Mouse (Mus musculus) kidney, adult 2 months (tissue): ENCODE data around the gene Zdhhc19. TPM values are rescaled to one million over a fixed set of nuclear protein-coding genes. Genes with fewer than 3 reads are reported as not detected.
"Not testable (repeated sequence)": the region's sequence is repeated elsewhere in the genome, so short reads cannot be mapped to it uniquely, and the experiment has no call there.

Experiments
- DNase-seq: peaks from one replicate; pipeline ENCODE4 v3.0.0; 2021
- H3K27ac ChIP-seq: fragments of 200-500 bp; 2 replicates; pipeline ENCODE4 v1.5.1; 2012; ENCODE audit warnings: low read depth, low read length, control low read depth, inconsistent platforms; ENCODE audit not compliant: insufficient read depth
- H3K27me3 ChIP-seq: fragments of 200-500 bp; replicated peaks from 2 replicates; pipeline ENCODE4 v1.6.1; 2012; ENCODE audit warnings: mild to moderate bottlenecking, moderate library complexity, low read length, inconsistent platforms; ENCODE audit not compliant: control insufficient read depth, insufficient read depth
- H3K36me3 ChIP-seq: fragments of 200-500 bp; 2 replicates; pipeline ENCODE4 v1.6.1; 2012; ENCODE audit warnings: mild to moderate bottlenecking, moderate library complexity, low read length, inconsistent platforms; ENCODE audit not compliant: control insufficient read depth, insufficient read depth
- H3K4me1 ChIP-seq: fragments of 200-500 bp; 2 replicates; pipeline ENCODE4 v1.6.1; 2011; ENCODE audit warnings: low read length; ENCODE audit not compliant: control insufficient read depth, insufficient read depth
- H3K4me3 ChIP-seq: fragments of 200-500 bp; 2 replicates; pipeline ENCODE4 v1.5.1; 2011; ENCODE audit warnings: mild to moderate bottlenecking, low read depth, low read length, control low read depth; ENCODE audit not compliant: insufficient read depth
- CTCF ChIP-seq: fragments of 200-500 bp; conservative IDR thresholded peaks from 2 replicates; pipeline ENCODE4 v1.5.1; 2011; ENCODE audit warnings: low read depth, mild to moderate bottlenecking, control low read depth, low read length, moderate library complexity, mixed read lengths; ENCODE audit not compliant: insufficient read depth, insufficient read length
- POLR2A ChIP-seq: fragments of 200-500 bp; IDR thresholded peaks from one replicate; pipeline ENCODE4 v1.6.1; 2011; ENCODE audit warnings: low read depth, low read length, control low read depth
- WGBS: fragments of 180-500 bp; shearing (Covaris S2); methylation state at CpG from one replicate; pipeline ENCODE4 v1.1.7; 2018; 5-methylcytosine and 5-hydroxymethylcytosine counted together
- polyA plus RNA-seq: library from polyadenylated mRNA; depleted of rRNA; stranded (reverse); fragments of >200 nt; gene quantifications from 2 replicates; pipeline ENCODE4 v1.2.3, GENCODE M21; 2012

Gene Zdhhc19
- polyA plus RNA-seq, 1 experiment, result 0.11 TPM

DNA sequence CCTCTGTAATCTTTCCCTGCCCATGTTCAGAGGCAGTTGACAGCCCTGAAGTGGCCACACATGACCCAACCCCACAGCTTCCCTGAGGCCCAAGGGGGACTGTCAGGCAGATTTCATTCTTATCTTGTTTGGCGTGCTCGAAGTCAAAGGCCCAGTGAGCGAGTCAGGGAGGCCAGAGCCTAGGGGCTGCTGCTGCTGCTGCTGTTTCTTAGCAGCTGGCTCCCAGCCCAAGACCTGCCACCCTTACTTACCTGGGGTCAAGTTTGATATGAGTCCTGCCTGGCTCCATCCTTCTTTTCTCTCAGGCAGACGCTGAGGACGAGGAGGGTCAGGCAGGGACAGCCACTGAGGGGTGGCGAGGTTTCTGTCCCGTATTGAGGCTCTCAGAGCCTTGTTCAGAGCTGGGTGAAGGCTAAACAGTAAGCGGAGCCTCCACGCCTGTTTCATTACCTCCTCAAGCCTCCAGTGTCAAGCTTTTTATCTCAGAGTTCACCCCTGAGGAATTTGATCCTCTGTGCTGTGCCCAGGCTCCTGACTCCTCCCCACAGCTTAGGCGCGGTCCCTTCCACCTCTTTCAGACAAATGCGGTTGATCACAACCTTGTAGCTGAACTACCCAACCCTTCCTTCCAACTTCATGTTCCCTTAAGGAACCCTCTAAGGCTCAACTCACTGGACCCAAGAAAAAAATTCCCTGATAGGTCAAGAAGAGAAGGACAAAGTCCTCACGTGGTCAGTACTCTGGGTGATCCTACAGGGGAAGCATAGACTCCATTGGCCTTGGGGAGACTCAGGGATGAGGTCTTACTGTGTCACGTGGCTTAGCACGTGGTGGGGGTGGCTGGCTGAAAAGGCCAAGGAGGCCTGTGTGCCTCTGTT, 8.6 kb upstream of the Zdhhc19 start, which contains the start of gene Slc51a:
Slc51a (minus strand) TSS at position 646 of the 878 bp plus-strand sequence.
- peak within 1 kb of the TSS; percentile 87 for H3K27ac ChIP-seq
- H3K4me3 ChIP-seq, result peak within 1 kb of the TSS; percentile 38
- H3K4me1 ChIP-seq, result peaks cover 8% of the 10 kb centered on the region; the same call in 1 of the 2 replicates
- no peaks in the 10 kb centered on the region for H3K27me3 ChIP-seq
- H3K36me3 ChIP-seq, result no peaks in the 10 kb centered on the region
- peak; percentile 91 for DNase-seq
- TF ChIP-seq CTCF (no peak), POLR2A (no peak)
- WGBS, result 44% methylated on average over 15 of the region's 15 CpGs

DNA sequence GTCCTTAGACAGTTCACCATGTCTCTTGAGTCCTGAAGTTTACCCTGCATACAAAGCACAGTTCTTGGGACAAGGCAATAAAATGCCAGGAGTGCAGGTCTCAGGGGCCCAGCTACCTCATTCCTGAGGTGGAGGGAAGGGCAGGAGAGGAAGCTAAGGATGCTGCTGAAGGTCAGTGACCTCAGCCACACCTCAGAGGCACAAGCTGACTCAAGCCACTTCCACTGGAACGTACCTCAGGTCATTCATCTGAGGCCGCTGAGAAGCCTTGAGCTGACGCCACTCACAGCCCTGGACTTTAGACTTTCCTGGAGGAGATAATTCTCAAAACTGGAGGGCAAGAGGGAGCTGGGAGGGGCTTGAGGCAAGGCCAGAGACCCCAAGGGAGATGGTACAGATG, 7.1 kb upstream of the Zdhhc19 start:
- Histone ChIP-seq H3K4me3 (no peak overlapping the region), H3K27ac (no peak overlapping the region), H3K27me3 (no peaks in the 10 kb centered on the region), H3K4me1 (peaks cover 15% of the 10 kb centered on the region; the same call in 1 of the 2 replicates), H3K36me3 (no peaks in the 10 kb centered on the region)
- 49% methylated on average over 3 of the region's 3 CpGs for WGBS
- DNase-seq, result peak; percentile 85
- TF ChIP-seq CTCF, result no peak

DNA sequence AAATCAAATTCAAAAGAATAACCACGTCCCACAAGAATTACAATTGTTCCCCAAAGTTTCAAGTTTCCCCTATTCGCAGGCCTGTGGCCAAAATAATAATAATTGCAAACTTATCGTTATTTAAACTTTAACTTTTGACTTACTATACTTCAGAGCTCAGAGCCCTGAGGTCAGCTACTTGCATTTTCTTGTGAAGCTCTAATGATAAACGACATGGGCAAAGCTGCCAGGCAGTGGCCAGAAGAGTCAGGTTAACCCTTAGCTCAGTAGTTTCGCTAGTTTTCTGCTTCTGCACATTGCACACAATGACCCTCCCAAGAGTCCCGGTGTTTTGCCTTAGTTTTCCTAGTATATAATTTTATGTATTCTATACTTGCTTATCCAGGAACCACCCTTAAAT, 1.7 kb upstream of the Zdhhc19 start:
- H3K36me3 ChIP-seq, H3K4me1 ChIP-seq, H3K4me3 ChIP-seq, H3K27ac ChIP-seq, H3K27me3 ChIP-seq: not testable (repeated sequence)
- WGBS, result 27% methylated on average over 6 of the region's 6 CpGs
- DNase-seq, result peak; percentile 73

DNA sequence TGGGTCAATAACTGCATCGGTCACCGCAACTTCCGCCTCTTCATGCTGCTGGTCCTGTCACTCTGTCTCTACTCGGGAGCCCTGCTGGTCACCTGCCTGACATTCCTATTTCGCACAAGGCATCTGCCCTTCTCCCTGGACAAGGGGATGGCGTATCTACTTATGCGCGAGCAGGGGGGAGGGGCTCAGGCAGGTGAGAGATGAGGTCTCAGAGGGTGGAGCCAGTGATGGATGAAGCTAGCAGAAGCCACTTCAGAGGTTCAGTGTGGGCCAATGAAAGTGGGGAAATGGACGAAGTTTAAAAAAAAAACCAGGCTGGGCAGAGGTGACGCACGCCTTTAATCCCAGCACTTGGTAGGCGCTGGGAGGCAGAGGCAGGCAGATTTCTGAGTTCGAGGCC, 2.9 kb downstream of the Zdhhc19 start:
- Histone ChIP-seq H3K36me3 (no peaks in the 10 kb centered on the region), H3K4me1 (peaks cover 1% of the 10 kb centered on the region; the same call in 1 of the 2 replicates), H3K27me3 (no peaks in the 10 kb centered on the region), H3K4me3 (no peak overlapping the region), H3K27ac (no peak overlapping the region)
- 80% methylated on average over 13 of the region's 13 CpGs for WGBS
- DNase-seq, result no peak
- no peak for TF ChIP-seq POLR2A
- no peak for TF ChIP-seq CTCF

DNA sequence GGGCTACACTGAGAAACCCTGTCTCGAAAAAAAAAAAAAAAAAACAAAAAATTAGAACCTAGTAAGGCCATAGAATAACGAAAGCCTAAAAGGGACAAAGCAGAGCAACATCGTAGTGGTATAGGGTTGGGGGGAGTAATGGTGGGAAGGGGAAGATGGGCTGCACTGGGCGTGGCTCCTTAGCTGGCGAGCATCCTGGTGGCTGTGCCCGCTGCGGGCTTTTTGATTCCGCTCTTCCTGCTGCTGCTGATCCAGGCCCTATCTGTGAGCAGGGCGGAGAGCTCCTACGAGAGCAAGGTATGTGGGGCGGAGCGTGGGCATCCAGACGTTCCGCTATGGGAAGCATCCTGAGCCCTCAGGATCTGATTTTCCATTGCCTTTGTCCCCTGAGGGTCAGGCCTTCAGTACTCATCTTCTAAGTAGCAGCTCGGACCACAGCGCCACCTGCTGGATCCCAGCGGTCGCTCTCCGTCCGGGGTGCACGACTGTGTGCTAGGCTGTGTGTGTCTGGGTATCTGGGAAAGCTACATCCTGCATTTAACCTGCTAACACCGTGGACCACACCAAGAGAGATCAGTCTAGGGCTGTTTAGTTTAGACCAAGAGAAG, 3.5 kb downstream of the Zdhhc19 start:
- no peak overlapping the region for H3K4me3 ChIP-seq
- WGBS, result 13% methylated on average over 22 of the region's 22 CpGs
- peak; percentile 87 for DNase-seq

DNA sequence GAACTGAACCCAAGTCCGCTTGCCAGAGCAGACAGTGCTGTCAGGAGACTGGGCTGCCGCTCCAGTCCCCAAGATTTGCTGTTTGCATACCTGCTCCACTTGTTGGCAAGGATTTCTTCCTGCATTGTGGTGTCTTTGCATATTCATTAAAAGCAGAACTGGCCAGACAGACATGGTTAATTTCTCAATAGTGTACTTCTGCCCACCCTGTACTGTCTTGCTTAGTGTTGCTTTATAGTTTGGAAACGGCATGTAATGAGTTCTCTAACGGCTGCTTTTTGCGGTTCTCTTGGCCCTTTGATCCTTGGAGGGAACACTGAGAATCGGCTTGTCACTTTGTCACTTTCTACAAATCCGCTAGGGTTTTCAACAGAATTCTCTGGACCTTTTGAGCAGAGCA, 5.4 kb downstream of the Zdhhc19 start:
- WGBS, result 50% methylated on average over 7 of the region's 7 CpGs
- Histone ChIP-seq H3K4me1 (no peaks in the 10 kb centered on the region), H3K27me3 (no peaks in the 10 kb centered on the region), H3K36me3 (no peaks in the 10 kb centered on the region), H3K4me3 (no peak overlapping the region), H3K27ac (no peak overlapping the region)
- TF ChIP-seq CTCF (no peak), POLR2A (no peak)
- DNase-seq, result no peak

More for the DNA sequence above, 3.5 kb downstream of the Zdhhc19 start:
- Histone ChIP-seq H3K27me3 (no peaks in the 10 kb centered on the region), H3K36me3 (no peaks in the 10 kb centered on the region), H3K27ac (no peak overlapping the region), H3K4me1 (no peaks in the 10 kb centered on the region)
- TF ChIP-seq CTCF (peak; percentile 96), POLR2A (no peak)

DNA sequence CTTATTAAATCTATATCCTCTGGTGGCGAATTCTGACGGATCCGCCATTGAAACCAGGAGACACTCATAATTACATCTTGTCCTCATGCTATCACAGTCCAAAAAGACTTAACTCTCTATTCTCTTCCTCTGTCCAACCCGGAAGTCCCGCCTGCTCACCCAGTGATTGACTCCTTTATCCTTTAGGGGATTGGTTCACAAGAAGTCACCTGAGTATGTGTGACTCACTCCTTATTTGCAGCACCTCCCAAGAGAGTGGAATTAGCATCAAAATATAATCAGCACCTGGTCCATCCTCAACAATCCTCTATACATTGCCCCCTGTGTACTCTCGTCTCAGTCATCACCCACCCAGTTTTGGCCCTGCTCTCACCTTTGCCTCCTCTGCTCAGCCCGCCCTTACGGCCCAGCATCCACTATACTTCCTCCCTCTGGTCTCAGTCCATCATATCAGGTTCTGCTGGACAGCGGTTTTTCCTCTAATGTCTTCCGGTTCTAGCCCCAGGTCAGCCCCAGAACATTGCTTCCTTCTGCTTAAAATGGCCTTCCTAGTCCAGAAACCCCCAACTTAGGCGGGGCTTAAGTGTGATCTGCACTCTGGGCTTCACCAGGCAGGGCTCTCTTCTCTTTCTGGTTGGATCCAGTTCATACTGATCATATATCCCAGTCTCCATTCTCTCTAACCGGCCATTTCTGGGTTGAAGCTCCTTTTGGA, 6.7 kb downstream of the Zdhhc19 start:
- WGBS, result 81% methylated on average over 12 of the region's 12 CpGs
- no peak overlapping the region for H3K4me3 ChIP-seq
- no peak for DNase-seq
- no peaks in the 10 kb centered on the region for H3K27me3 ChIP-seq
- H3K36me3 ChIP-seq, result no peaks in the 10 kb centered on the region
- TF ChIP-seq CTCF (no peak), POLR2A (no peak)
- no peaks in the 10 kb centered on the region for H3K4me1 ChIP-seq
- H3K27ac ChIP-seq, result no peak overlapping the region
